Mouse (Mus musculus) heart, postnatal 0 days (tissue): ENCODE results near the gene Kcnn1.

Experiments used
- CTCF ChIP-seq: IDR thresholded peaks from 2 replicates; pipeline ENCODE4 v1.5.1; 2016; ENCODE audit warnings: antibody characterized with exemption, control low read depth, low read depth
- EP300 ChIP-seq: IDR thresholded peaks from 2 replicates; pipeline ENCODE4 v1.6.1; 2016; ENCODE audit warnings: antibody characterized with exemption, low read depth

GRCm38 (mm10) chr8:70876382-70876781, 13.3 kb upstream of the Kcnn1 start:
- no peak for TF ChIP-seq EP300
- TF ChIP-seq CTCF = no peak
